1 mouse cellular context compared by ENCODE assay signal in the genomic region with DNA sequence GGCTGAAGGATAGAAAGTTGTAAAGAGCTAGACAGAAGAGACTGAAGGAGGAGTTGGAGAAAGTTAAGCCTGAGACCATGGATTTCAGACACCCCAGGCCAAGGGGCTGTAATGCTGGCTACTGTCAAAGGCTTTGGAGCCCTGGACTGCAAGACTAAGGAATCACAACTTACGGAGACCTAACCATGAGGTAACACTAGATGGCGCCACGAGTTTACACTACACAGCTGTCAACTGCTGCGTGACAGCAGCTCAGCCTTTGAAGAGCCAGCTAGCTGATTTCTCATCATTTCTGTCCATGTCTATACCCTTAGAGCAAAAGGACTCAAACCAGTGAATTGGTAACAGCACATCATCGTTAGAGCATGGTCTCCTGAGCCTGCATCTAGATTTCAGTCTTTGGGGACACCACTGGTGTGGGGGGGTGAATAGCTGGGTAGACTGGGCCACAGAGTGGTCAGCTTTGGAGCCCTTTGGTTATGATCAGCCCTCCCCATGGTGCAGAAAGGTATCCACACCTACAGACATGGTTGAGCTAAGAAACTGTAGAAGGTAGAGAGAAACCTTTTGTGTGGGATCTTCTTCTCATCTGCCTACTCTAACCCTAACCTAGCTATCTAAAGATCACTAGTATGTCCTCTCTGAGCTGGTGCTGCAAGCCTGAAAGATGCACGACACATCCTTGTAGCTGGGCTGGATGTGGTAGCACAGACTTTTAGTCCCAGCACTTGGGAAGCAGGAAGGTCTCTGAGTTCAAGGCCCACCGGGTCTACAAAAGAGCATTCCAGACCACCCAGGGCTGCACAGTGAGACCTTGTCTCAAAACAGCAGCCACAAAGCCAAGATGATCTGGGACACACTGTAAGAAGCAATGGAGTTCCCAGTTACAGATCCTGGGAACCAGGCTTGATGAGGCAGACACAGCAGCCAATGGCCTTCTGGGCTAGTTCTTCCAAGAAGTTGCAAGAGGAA.
A peak's percentile ranks its signal among the peaks of the same experiment; 100 is the strongest.
TF ChIP-seq lines count a peak whose summit lies in the region.

No protein-coding gene starts in this region.

TF ChIP-seq in MEL, 35 proteins besides CTCF, POLR2A, EP300 and RAD21:
- 0 out of 2 replicates have a peak, but pooled peaks have one; percentile 35 for TF ChIP-seq TBP (IDR thresholded peaks at IDR 0.05; ENCODE audit: low read depth, low read length)
- peak; percentile 73 for TF ChIP-seq SIN3A (IDR thresholded peaks at IDR 0.05; ENCODE audit: low read length)
- peak; percentile 89 for TF ChIP-seq SMC3 (IDR thresholded peaks at IDR 0.05; ENCODE audit: low read depth, low read length)
- TF ChIP-seq JUND (IDR thresholded peaks at IDR 0.05; ENCODE audit: low read depth, low read length): 0 out of 2 replicates have a peak, but pooled peaks have one; percentile 34
- TF ChIP-seq MAFK (IDR thresholded peaks at IDR 0.05; ENCODE audit: borderline replicate concordance, low read depth, low read length): no peak
- TF ChIP-seq MXI1 (IDR thresholded peaks at IDR 0.05; ENCODE audit: low read depth, low read length): peak; percentile 45
- TF ChIP-seq MEF2A (IDR thresholded peaks at IDR 0.05; ENCODE audit: extremely low read depth, insufficient replicate concordance, low read depth, low read length, poor library complexity, severe bottlenecking): no peak
- TF ChIP-seq MAX (IDR thresholded peaks at IDR 0.05; ENCODE audit: low read length): peak; percentile 55; the same call in 1 of the 2 replicates
- no peak for TF ChIP-seq TCF12 (IDR thresholded peaks at IDR 0.05; ENCODE audit: low read depth, low read length)
- 0 out of 2 replicates have a peak, but pooled peaks have one; percentile 8 for TF ChIP-seq BHLHE40 (IDR thresholded peaks at IDR 0.05; ENCODE audit: borderline replicate concordance, low read depth, low read length)
- no peak for TF ChIP-seq ZKSCAN1 (IDR thresholded peaks at IDR 0.05; ENCODE audit: low read depth, low read length)
- TF ChIP-seq HCFC1 (IDR thresholded peaks at IDR 0.05; ENCODE audit: low read depth, low read length): 0 out of 2 replicates have a peak, but pooled peaks have one; percentile 17
- TF ChIP-seq MYC (IDR thresholded peaks at IDR 0.05; ENCODE audit: low read depth, low read length): peak; percentile 70; the same call in 1 of the 2 replicates
- TF ChIP-seq ZC3H11A (IDR thresholded peaks at IDR 0.05; ENCODE audit: low read depth, low read length): peak; percentile 92
- TF ChIP-seq ELF1 (IDR thresholded peaks at IDR 0.05; ENCODE audit: low read depth, low read length): 0 out of 2 replicates have a peak, but pooled peaks have one; percentile 37
